Mouse (Mus musculus): ENCODE results near the gene Slc38a9.
"Not testable (repeated sequence)": the region's sequence is repeated elsewhere in the genome, so short reads cannot be mapped to it uniquely, and the experiment has no call there.

Gene Slc38a9

DNA sequence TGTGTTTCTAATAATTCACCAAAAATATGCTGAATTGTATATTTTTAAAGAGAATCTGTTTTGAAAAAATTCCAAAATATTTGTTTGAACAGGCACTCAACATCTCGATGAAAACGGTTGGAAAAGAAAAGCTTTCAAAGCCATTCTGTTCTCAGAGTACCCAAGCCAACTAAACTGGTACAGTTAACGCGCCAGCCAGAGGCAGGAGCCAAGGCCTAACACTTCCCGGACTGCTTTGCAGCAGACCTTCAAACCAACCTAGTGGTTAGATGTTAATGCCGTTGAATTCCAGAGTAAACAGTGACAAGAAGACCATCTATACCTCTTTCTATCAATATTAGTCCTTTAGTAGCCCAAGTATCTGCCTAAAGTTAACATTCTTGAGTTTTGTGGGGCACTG, 23.4 kb downstream of the Slc38a9 start:
- no peak for ATAC-seq (ENCODE audit: low TSS enrichment)

DNA sequence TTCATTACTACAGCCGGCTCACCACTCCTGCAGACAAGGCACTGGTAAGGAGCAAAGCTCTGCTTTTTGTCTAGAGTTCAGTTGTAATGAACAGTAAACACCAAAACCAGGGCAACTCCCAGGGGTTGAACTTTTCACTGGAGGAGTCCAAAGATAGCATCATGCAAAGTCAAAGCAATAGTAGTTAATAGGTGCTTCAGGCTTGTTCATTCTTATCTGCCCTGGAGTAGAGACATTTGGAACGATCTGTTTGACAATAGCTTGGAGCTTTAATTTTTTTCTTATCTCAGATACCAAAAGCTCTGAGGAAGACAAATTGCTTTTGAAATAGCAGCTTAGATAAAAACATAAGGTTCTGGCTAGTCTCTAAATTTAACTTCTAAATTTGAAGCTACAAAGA, 25.6 kb downstream of the Slc38a9 start:
- no peak for ATAC-seq (ENCODE audit: low TSS enrichment)

DNA sequence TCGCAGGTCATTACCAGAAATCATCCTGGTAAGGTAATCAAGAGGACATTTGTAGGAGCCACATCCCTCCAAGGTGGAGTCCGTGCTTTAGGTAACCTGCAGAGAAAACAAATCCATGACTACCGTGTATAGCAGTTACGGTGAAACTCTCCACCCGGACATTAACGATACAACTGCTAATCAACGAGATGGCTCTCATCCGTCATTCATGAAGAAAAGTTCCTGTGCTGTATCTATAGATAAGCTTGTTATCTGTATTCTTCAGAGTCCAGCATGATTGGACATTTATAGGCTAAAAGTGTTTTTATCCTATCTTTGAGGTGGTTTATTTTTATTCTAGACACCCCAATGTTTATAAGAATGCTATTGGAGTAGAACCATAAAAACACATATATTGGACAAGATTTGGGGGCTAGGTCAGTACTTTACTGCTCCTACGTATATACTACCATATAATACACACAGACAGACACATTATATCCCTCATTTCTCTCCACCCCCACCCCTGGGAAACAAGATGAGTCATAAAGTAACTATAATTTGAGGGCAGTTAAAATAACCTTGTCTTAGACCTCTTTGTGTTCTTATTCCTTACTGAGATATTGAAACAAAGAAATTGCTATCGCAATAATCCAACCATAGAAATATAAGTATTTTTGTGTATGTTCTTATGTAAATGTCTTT, 32.5 kb downstream of the Slc38a9 start:
- ATAC-seq (ENCODE audit: low TSS enrichment) = no peak

DNA sequence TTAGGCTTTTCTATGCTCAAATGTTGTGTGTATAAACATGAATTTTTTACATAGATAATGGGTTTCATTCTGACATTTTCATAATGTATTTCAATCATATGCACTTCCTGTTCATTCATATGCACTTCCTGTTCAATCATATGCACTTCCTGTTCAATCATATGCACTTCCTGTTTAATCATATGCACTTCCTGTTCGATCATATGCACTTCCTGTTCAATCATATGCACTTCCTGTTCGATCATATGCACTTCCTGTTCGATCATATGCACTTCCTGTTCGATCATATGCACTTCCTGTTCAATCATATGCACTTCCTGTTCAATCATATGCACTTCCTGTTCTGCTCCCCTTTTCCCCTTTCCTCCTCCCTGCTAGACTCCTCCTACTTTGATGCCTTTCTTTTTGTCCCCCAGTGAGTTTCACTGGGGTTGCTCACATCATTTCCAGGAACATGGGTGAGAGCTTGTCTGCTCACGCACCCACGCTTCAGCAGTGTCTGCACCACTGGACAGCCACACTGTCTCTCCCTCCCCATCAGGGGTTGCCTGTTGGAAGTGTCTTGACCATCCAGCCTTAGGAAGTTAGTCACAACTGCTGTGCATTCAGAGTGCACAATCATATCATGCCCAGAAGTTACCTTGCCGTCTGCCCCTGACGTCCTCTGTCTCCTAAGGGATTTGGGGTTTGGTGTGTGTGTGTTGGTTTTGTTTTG, 35.1 kb downstream of the Slc38a9 start:
- ATAC-seq (ENCODE audit: low TSS enrichment) = no peak

GRCm38 (mm10) chr13:112701256-112701655, 40.7 kb downstream of the Slc38a9 start:
- ATAC-seq (ENCODE audit: low TSS enrichment) = no peak

DNA sequence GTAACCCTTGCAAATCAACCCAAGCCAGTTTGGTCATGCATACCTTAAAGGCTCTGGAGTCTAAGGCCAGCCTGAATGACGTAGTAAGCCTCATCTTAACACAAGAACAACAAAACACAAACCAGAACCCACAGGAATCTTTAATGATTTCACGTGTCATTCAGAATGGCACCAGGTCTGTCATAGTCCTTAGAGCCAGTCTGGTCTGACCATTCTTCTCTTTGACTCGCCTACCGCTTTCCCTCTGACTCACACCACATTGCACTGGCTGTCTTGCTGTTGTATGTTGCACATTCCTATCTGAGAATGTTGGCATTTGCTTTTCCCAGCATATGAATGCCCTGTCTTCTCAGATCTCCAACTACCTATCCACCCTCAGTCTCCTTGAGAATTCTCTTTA, 45.8 kb downstream of the Slc38a9 start:
- ATAC-seq (ENCODE audit: low TSS enrichment) = no peak

DNA sequence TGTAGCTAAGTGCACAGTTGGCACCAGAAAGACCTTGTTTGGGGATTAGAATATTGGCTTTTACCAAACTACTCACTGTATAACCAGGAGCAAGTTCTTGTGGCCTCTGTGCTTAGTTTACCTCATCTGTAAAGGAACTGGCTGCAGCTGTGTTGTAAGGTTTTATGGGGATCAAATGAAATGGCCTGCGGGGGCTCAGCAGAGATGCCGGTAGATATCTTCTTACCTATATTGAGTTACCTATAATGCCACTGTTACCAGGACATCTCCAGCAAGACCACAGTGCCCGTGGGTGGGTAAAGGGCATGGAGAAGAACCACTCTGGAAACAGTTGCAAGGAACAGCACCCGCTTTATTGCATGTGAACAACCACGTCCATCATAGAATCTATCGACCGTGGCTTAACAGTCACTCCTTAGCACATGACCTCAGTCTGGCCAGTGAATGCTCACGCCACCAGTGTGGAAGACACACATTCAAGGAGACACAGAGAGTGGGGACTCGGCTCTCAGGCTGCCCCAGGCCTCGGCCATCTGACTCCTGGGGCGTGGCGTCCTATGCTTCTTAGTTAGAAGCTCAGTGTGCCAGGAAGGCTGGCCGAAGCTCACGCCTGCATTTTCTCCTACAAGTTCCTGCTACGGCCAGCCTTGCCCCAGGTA, 59.7 kb downstream of the Slc38a9 start:
- ATAC-seq (ENCODE audit: low TSS enrichment) = no peak

DNA sequence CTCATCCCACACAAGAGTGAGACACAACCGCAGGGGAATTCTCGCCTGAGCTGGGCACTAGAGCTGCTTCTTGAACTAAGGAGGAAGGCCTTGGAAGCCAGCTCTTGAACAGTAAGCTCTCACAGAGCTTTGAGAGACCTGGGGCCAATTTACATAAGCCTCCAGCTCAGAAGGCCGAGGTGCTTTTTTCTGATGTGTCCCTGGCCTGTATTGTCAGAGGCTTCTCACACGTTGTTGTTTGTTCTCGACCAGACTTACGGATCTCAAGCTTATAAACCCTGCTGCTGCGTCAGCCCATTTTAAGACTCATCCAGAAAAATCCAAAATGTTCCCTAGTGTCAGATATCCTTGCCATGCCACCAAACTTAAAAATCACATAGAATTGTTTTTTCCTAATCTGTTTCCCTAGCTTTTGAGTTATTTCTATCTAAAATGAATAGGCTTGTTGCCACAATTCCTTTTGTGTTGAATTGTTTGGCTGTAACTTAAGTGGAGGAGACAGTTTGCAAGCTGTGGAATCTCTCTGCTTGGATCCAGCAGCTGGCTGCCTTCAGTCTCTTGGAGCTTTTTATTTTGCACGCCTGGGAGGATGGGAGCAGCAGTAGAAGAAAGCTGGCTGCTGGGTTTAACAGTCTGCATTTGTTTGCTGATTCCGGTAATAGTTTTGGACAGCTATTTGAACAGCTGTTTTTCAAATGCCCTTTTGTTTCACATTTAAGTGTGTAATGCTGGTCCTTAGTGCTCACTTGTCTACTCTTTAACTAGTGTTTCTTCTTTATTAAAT, 61.6 kb downstream of the Slc38a9 start:
- peak; percentile 97 for ATAC-seq (ENCODE audit: low TSS enrichment)

- ATAC-seq (ENCODE audit: low TSS enrichment) = not testable (repeated sequence)
Measured at GRCm38 (mm10) chr13:112724260-112724659, 63.7 kb downstream of the Slc38a9 start.

DNA sequence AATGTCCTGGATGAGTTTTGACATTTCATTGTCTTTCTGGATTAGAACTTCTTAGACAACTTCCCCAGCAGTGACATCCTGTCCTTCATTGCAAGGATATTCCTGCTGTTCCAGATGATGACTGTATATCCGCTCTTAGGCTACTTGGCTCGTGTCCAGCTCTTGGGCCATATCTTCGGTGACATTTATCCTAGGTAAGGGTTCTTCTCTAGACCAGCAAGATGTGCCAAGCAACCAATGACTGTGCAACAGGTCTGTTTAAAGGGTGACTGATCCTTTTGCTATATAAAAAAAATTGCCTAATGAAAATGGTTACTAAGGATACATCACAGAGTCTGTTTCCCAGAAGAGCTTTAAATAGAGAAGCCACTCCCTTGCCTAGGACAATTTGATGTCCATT, 65.5 kb downstream of the Slc38a9 start:
- no peak for ATAC-seq (ENCODE audit: low TSS enrichment)

DNA sequence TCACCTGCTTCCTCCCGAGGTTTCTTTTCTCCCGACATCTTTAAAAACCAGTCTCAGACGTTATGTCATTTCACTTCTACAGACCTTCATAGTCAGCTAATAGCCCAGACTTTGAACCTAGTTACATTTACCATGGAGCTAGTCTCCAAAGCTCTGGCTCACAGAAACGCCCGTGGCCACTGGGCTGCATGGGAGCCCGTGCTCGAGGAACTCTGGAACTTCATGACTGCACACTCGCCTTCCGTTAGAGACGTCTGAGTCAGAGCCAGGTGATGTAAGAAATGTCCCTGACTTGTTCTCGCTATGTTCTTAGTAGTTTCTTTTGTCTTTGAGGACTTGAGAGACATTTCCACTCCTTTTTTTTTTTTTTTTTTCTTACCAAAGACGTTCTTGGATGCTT, 72.8 kb downstream of the Slc38a9 start:
- no peak for ATAC-seq (ENCODE audit: low TSS enrichment)

DNA sequence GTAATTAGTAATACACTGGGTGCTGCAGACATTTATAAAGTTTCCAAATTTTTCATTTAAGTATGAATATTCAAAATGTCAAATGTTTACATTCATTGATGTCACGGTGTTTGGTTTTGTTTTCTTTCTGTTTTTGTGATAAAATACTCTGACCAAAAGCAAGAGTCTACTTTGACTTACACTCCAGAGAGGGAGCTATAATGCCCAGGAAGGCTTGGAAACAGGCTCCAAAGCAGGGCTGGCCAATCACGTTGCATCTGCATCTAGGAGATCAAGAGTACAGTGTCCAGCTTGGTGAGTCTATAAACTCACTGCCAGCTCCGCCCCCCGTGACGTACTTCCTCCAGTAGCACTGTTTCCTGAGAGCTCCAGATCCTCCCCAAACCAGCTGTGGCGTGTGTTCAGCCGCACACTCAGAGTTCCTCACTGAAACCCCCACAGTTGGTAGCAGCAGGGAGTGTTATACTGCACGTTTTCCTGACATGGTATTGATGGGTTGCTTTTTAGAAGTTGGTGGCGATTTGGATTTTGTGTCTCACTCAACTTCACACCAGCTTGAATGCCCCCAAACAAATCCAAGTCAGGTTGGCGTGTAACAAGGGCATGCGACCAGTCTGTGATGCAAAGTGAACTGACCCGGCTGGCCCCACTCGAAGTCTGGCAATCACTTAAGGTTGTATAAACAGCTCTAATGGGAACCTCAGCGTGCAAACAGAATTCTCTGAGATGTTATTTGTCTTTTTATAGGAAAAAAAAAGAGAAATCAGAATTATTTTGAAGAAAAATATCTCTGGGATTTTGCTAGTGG, 74.6 kb downstream of the Slc38a9 start:
- ATAC-seq (ENCODE audit: low TSS enrichment) = no peak

GRCm38 (mm10) chr13:112736407-112736806, 75.9 kb downstream of the Slc38a9 start:
- ATAC-seq (ENCODE audit: low TSS enrichment) = no peak

DNA sequence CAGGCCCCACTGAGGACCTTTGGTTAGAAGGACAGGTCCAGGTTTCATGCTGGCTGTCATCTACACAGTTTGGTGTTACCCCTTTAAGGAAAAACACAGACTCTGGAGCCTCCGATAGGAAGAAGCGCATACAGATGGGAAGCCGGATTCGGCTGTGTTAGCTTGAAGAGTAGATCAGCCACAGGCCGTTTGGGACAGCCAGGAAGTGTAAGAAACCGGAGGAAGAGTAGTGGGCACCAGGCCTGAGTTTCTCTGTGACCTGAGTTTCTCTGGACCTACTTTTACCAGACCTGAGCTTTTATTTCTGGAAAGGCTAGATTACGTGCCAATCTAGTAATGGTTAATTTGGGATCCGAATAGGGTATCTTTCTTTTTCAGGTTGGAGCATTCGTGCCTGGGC, 76.6 kb downstream of the Slc38a9 start:
- ATAC-seq (ENCODE audit: low TSS enrichment) = no peak

DNA sequence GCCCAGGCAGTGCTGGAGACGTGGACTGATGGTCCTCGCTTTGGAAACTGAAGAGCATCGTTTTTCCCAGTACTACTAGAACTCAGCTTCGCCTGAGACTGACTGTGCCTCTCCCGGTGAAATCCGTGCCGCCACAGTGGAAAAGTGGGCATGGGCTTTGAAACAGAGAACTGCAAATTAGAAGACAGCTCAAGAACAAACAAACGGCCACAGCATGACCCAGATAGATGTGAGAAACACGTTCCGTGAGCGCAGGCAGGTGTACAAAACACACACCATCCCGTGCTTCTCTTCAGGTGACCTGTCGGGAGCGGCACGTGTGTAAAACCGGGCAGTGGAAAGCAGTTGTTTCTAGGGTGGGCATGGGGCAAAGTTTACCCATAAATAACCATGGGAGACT, 77.5 kb downstream of the Slc38a9 start:
- no peak for ATAC-seq (ENCODE audit: low TSS enrichment)

DNA sequence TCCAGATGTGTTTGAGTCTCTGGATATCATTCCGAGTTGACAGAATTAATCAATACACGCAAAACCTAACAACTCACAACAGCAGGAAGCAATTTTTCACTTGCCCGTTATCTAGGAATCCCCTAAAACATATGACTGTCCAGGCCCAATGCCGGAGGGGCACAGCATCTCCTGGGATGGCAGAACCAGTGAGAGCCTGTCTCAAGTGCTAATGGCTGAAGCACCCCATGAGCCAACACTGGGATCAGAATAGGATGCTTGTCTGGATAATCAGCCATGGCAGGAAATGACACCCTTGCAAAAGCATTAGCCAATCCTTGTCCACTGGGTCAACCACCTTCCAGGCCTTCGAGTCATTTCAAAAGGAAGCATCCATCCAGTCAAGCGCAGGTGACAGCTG, 79.5 kb downstream of the Slc38a9 start:
- ATAC-seq (ENCODE audit: low TSS enrichment) = no peak

DNA sequence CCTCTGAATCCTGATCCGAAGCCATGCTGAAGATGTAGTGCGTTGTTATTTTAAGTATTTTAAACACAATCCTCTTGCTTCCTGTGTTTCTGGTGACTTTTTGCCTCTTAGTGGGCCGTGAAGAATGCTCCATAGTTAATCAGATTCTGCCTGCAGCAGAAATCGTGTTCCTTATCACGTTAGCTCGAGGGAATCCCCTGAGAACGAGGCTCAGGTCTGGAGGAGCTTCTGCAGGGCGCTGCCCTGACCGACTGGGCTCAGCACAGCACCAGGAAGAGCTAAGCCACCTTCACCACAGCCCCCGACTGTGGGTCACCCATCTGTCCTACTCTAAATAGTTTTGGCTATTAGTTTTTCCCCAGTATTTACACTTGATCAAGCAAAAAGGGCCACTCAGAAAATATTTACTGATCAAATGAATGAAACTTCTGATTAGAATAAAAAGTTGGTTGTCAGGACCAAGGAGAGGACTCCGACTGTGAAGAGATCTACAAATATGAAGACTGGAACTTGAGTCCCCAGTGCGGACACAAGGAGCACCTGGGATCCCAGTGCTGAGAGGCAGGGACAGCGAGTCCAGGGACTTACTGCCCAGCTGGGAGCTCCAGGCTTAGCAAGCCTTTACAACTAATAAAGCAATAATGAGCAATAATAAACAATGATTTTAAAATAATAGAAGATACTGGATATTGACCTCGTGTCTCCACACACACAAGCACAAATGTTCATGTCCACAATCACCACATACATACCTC, 81.7 kb downstream of the Slc38a9 start:
- ATAC-seq (ENCODE audit: low TSS enrichment) = no peak

GRCm38 (mm10) chr13:112743647-112744046, 83.1 kb downstream of the Slc38a9 start:
- no peak for ATAC-seq (ENCODE audit: low TSS enrichment)

- ATAC-seq (ENCODE audit: low TSS enrichment) = no peak
Measured at GRCm38 (mm10) chr13:112744061-112744849, 83.7 kb downstream of the Slc38a9 start.

All from frontal cortex, adult (tissue).